Mouse (Mus musculus) C2C12 (cell line): ENCODE measurements around the gene Tecpr2. TPM values are rescaled to one million over a fixed set of nuclear protein-coding genes. Genes with fewer than 3 reads are reported as not detected.

Source experiments
- H3K27me3 ChIP-seq: one replicate; pipeline ENCODE4 v1.6.1; 2011; ENCODE audit not compliant: control insufficient read depth, insufficient read depth, insufficient read length
- H3K36me3 ChIP-seq: one replicate; pipeline ENCODE4 v1.6.1; 2011; ENCODE audit not compliant: control insufficient read depth, insufficient read depth
- H3K4me3 ChIP-seq: one replicate; pipeline ENCODE4 v1.5.1; 2011; ENCODE audit warnings: mild to moderate bottlenecking, control low read depth; ENCODE audit not compliant: poor library complexity, insufficient read depth, severe bottlenecking
- H3K79me2 ChIP-seq: one replicate; pipeline ENCODE4 v1.6.1; 2011; ENCODE audit not compliant: control insufficient read depth, insufficient read depth
- H3K79me3 ChIP-seq: one replicate; pipeline ENCODE4 v1.6.1; 2011; ENCODE audit warnings: low read depth, control low read depth
- H3ac ChIP-seq: one replicate; pipeline ENCODE3; 2011; ENCODE audit warnings: low read depth; ENCODE audit not compliant: control insufficient read depth, insufficient read length
- CEBPB ChIP-seq: IDR thresholded peaks from one replicate; pipeline ENCODE4 v1.6.1; 2011; ENCODE audit warnings: low read depth, mild to moderate bottlenecking, control low read depth, moderate library complexity
- CTCF ChIP-seq: IDR thresholded peaks from one replicate; pipeline ENCODE4 v1.5.1; 2011; ENCODE audit not compliant: control insufficient read depth, insufficient read depth, insufficient read length
- FOSL1 ChIP-seq: IDR thresholded peaks from one replicate; pipeline ENCODE4 v1.8.0; 2011; ENCODE audit warnings: mild to moderate bottlenecking, low read length; ENCODE audit not compliant: poor library complexity, insufficient read depth, severe bottlenecking
- MAX ChIP-seq: IDR thresholded peaks from one replicate; pipeline ENCODE4 v1.6.1; 2011; ENCODE audit warnings: mild to moderate bottlenecking, control low read depth
- MYOD1 ChIP-seq: IDR thresholded peaks from one replicate; pipeline ENCODE4 v1.6.1; 2011; ENCODE audit warnings: low read depth; ENCODE audit not compliant: control insufficient read depth, insufficient read length
- MYOG ChIP-seq: IDR thresholded peaks from one replicate; pipeline ENCODE4 v1.6.1; 2011; ENCODE audit not compliant: control insufficient read depth, insufficient read length; ENCODE audit errors: extremely low read depth
- USF1 ChIP-seq: IDR thresholded peaks from one replicate; pipeline ENCODE4 v1.6.1; 2011; ENCODE audit warnings: low read depth, mild to moderate bottlenecking, control low read depth, moderate library complexity
- polyA plus RNA-seq: library from polyadenylated mRNA; unstranded; fragments of >200 nt; fragmentation: generic; extraction: Trizol; gene quantifications from one replicate; pipeline ENCODE4 v1.2.1, GENCODE M21; 2012; ENCODE audit warnings: missing spikeins

The Tecpr2 gene
- polyA plus RNA-seq, 1 experiment, result 3.4 TPM

GRCm38 (mm10) chr12:110983714-110984113, 94.7 kb downstream of the Tecpr2 start:
- Histone ChIP-seq H3ac (no peak overlapping the region), H3K36me3 (no peaks in the 10 kb centered on the region), H3K27me3 (no peaks in the 10 kb centered on the region), H3K79me2 (no peaks in the 10 kb centered on the region), H3K4me3 (no peak overlapping the region), H3K79me3 (no peaks in the 10 kb centered on the region)
- no peak for TF ChIP-seq MYOD1
- no peak for TF ChIP-seq MAX
- TF ChIP-seq CEBPB, result no peak
- TF ChIP-seq USF1, result no peak
- no peak for TF ChIP-seq FOSL1
- TF ChIP-seq CTCF, result no peak

- no peak overlapping the region for H3ac ChIP-seq
- no peaks in the 10 kb centered on the region for H3K79me3 ChIP-seq
- no peaks in the 10 kb centered on the region for H3K36me3 ChIP-seq
- H3K27me3 ChIP-seq, result no peaks in the 10 kb centered on the region
- no peak overlapping the region for H3K4me3 ChIP-seq
- no peaks in the 10 kb centered on the region for H3K79me2 ChIP-seq
- no peak for TF ChIP-seq MYOD1
- TF ChIP-seq USF1, result no peak
- no peak for TF ChIP-seq MAX
- no peak for TF ChIP-seq CEBPB
- no peak for TF ChIP-seq CTCF
Observed at GRCm38 (mm10) chr12:110984598-110984997, 95.5 kb downstream of the Tecpr2 start.

DNA sequence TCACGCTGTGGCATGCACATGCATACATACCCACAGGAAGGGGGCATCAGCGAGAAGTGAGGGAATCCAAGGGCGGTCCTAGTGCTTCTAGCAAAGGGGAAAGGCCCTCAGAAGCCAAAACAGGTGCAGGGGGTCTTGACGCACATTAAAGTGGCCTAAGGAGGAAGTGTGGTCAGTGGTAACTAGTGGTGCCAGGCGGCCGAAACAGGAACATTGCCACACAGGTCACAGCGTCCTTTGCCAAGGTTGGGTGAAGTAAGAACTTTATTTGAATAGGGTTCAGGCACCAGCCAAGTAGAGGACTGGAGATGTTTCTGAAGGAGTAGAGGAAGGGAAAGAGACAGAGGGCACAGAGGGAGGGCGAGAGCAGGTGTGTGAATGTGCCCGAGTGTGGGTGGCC, 96.1 kb downstream of the Tecpr2 start:
- no peaks in the 10 kb centered on the region for H3K79me2 ChIP-seq
- no peak overlapping the region for H3ac ChIP-seq
- no peak for TF ChIP-seq CTCF
- TF ChIP-seq FOSL1, result no peak
- TF ChIP-seq MAX, result no peak
- no peak for TF ChIP-seq MYOD1
- no peak for TF ChIP-seq USF1
- TF ChIP-seq CEBPB, result no peak
- no peak for TF ChIP-seq MYOG
- H3K27me3 ChIP-seq, result no peaks in the 10 kb centered on the region
- H3K36me3 ChIP-seq, result no peaks in the 10 kb centered on the region
- no peaks in the 10 kb centered on the region for H3K79me3 ChIP-seq
- no peak overlapping the region for H3K4me3 ChIP-seq

DNA sequence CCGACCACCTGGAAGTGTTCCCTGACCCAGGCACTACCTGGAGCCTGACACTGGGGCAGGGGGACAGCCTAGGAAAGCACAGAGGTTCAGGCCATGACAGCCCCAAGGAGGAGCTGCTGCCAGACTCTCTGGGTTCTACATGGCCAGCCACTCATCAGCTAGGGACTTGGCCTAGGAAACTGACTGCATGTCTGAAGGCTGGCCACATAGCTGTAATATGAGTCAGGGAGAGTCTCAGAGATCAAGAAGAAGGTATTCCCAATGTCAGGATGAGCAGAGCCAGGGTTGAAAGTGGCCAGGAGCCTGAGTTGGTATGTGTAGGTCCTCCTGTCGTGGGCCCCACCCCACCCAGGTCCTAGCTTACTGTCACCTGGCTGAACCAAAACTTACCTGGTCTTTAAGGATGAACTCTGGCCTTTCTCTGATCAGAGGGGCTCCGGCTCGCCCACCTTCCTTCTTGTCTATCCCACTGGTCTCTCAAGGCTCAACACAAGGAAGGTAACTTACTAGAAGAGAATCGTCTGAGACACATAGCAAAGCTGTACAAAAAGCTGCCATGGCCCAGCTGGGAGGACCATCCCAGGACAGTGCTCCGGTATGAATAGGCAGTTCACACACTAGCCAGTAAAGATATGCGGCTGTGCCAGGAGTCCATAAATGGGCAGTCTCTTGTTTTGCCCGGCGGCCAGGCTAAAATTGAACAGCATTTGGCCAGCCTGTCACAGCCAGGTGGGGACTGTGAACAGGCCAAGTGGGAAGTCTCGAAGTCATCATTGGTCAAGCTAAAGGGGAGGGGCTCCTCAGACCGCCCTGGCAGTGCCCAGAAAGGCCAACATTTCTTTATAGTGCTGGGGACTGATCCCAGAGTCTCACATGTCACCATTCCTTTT, 97.7 kb downstream of the Tecpr2 start:
- Histone ChIP-seq H3K79me3 (no peaks in the 10 kb centered on the region), H3K27me3 (no peaks in the 10 kb centered on the region), H3ac (no peak overlapping the region), H3K4me3 (no peak overlapping the region), H3K79me2 (no peaks in the 10 kb centered on the region), H3K36me3 (no peaks in the 10 kb centered on the region)
- no peak for TF ChIP-seq FOSL1

DNA sequence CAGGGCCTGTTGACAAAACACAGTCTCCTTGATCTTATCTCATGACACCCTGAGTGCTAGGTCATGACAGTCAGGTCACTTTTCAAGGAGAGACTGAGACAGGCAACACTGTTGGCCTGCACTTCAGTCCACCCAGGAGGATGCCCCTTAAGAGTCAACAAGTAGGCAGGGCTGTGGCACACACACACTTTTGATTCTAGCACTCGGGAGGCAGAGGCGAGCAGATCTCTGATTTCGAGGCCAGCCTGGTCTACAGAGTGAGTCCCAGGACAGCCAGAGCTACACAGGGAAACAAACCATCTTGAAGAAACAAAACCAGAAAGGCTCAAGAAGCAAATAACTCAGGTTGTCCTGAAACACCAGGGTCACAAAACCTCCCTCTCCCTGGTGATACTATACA, 100.3 kb downstream of the Tecpr2 start:
- Histone ChIP-seq H3K27me3 (no peaks in the 10 kb centered on the region), H3ac (no peak overlapping the region), H3K79me2 (no peaks in the 10 kb centered on the region), H3K4me3 (no peak overlapping the region), H3K36me3 (no peaks in the 10 kb centered on the region), H3K79me3 (no peaks in the 10 kb centered on the region)
- no peak for TF ChIP-seq CTCF
- no peak for TF ChIP-seq MAX
- TF ChIP-seq USF1, result no peak
- TF ChIP-seq MYOG, result no peak
- TF ChIP-seq MYOD1, result no peak
- no peak for TF ChIP-seq FOSL1
- TF ChIP-seq CEBPB, result no peak

GRCm38 (mm10) chr12:110990500-110990899, 101.4 kb downstream of the Tecpr2 start:
- Histone ChIP-seq H3K79me2 (no peaks in the 10 kb centered on the region), H3ac (no peak overlapping the region), H3K79me3 (no peaks in the 10 kb centered on the region), H3K27me3 (no peaks in the 10 kb centered on the region), H3K36me3 (no peaks in the 10 kb centered on the region), H3K4me3 (no peak overlapping the region)
- TF ChIP-seq CEBPB (no peak), MYOG (no peak), CTCF (no peak), FOSL1 (no peak), MAX (no peak), MYOD1 (no peak), USF1 (no peak)
